Mouse (Mus musculus): ENCODE results near the gene Gpatch8. TPM values are rescaled to one million over a fixed set of nuclear protein-coding genes. Genes with fewer than 3 reads are reported as not detected.
"Not testable (repeated sequence)": the region's sequence is repeated elsewhere in the genome, so short reads cannot be mapped to it uniquely, and the experiment has no call there.

The Gpatch8 gene
- polyA plus RNA-seq, 1 experiment from 2014 or later = 41.7 TPM

DNA sequence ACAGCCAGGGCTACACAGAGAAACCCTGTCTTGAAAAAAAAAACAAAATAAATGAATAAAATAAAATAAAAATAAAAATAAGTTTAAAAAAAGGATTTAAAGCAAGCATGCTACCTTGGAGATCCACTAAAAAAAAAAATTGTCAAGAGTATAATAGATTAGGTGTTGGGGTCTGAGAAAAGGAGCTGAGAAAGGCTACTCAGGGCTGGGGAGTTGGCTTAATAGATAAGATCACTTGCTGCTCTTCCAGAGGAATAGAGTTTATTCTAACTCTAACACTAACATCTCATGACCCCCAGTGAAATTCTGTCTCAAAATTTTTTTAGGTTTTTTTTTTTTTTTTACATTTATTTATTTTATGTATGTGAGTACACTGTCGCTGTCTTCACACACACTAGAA lies 10.1 kb upstream of the Gpatch8 start:
- Histone ChIP-seq H3K27me3 (replicated peaks) (no peaks in the 10 kb centered on the region), H3K4me2 (replicated peaks) (no peak overlapping the region), H3K27ac (no peak overlapping the region), H3K36me3 (no peaks in the 10 kb centered on the region), H3K9ac (no peak overlapping the region), H3K4me1 (replicated peaks) (no peaks in the 10 kb centered on the region), H3K4me3 (replicated peaks) (no peak overlapping the region), H3K9me3 (no peaks in the 10 kb centered on the region)
- WGBS = 96% methylated on average over 1 of the region's 1 CpGs
- ATAC-seq = no peak

DNA sequence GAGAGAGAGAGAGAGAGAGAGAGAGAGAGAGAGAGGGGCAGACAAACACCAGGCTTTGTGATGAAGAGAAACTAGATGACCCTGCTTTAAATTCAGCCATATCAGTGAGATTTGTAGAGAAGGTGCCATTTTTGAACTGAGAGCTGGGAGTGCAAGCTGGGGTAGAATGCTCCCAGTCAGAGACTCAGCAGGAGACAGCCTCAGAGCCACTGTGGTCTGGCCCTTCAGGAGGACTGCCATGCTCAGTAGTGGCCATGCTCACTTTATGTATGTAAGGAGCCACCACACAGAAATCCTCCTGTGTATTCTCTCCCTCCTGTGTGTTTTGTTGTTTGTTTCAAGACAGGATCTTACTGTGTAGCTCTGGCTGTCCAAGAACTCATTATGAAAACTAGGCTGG lies 9.5 kb upstream of the Gpatch8 start:
- no peaks in the 10 kb centered on the region for H3K4me1 ChIP-seq (replicated peaks)
- ATAC-seq = no peak
- no peak overlapping the region for H3K4me3 ChIP-seq (replicated peaks)
- no peak overlapping the region for H3K9ac ChIP-seq
- no peak overlapping the region for H3K4me2 ChIP-seq (replicated peaks)
- H3K27me3 ChIP-seq (replicated peaks) = no peaks in the 10 kb centered on the region
- H3K27ac ChIP-seq = no peak overlapping the region
- H3K9me3 ChIP-seq = no peaks in the 10 kb centered on the region
- no peaks in the 10 kb centered on the region for H3K36me3 ChIP-seq

DNA sequence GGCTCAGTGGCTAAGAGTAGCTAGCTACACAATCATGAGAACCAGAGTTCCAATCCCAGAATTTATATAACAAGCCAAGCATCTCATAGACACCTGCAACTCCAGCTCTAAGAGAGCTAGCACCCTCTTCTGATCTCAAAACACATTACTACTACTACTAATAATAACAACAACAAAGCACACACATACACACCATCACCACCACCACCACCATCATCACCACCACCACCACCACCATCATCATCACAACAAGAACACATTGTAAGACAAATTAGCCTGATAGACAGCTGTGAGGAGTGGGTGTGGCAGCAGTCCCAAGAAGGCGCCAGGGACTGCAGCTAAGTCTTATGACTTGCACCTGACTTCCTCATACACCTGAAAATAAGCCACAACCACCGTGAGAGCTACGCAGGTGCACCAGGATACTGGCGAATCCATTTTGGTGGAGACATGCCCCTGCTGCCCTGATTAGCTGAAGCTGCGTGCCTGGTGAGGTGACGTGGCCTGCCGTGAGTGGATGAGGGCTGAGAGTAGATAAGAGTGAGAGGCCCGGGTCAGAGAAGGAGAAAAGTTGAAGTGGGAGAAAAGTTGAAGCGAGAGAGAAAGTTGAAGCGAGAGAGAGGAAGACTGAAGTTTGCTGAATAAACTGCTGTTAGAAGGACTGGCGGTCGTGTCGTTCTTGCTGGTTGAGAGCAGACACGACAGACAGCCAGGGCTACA lies 8.9 kb upstream of the Gpatch8 start:
- H3K36me3 ChIP-seq; H3K9ac ChIP-seq; H3K4me1 ChIP-seq (replicated peaks); ATAC-seq; H3K27me3 ChIP-seq (replicated peaks); H3K4me2 ChIP-seq (replicated peaks); H3K4me3 ChIP-seq (replicated peaks); H3K27ac ChIP-seq; H3K9me3 ChIP-seq: not testable (repeated sequence)
- WGBS = 69% methylated on average over 14 of the region's 14 CpGs

DNA sequence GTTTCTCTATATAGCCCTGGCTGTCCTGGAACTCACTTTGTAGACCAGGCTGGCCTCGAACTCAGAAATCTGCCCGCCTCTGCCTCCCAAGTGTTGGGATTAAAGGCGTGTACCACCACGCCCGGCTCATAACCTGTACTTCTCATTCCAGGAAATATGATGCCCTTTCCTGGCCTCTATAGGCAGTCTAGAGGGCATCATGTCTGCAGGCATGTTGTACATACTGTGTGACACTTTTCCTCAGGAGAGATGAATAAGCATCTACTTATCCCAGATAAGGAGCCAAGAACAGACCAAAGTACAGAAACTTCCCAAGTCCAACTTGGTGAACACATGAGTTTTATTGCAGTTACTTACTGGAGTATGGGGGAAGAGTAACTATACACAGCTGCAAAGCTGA lies 2.5 kb upstream of the Gpatch8 start:
- no peaks in the 10 kb centered on the region for H3K36me3 ChIP-seq
- H3K4me3 ChIP-seq (replicated peaks) = no peak overlapping the region
- peaks cover 14% of the 10 kb centered on the region for H3K4me1 ChIP-seq (replicated peaks)
- no peaks in the 10 kb centered on the region for H3K9me3 ChIP-seq
- H3K27me3 ChIP-seq (replicated peaks) = no peaks in the 10 kb centered on the region
- H3K9ac ChIP-seq = no peak overlapping the region
- peak; percentile 39 for ATAC-seq
- 0 out of 2 replicates have a peak overlapping the region, but pooled peaks have one; percentile 51 for H3K27ac ChIP-seq
- WGBS = 81% methylated on average over 5 of the region's 5 CpGs
- no peak overlapping the region for H3K4me2 ChIP-seq (replicated peaks)

DNA sequence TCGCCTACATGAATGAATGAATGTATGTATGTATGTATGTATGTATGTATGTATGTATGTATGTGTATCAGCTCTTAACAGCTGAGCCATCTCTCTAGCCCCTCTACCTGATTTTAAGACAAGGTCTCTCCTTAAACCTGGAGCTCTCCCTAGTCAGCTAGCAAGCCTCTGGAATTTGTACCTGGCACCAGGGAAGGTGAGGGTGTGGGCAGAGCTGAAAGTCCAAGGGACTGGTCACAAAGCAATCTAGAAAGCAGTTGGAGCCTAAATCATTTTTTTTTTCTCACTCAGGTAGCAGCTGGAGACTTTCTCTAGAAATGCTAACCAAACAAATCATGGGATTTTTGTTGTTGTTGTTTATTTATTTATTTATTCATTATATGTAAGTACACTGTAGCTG lies 1.2 kb upstream of the Gpatch8 start:
- no peak overlapping the region for H3K4me2 ChIP-seq (replicated peaks)
- H3K27me3 ChIP-seq (replicated peaks) = no peaks in the 10 kb centered on the region
- 0 out of 2 replicates have a peak overlapping the region, but pooled peaks have one; percentile 9 for H3K27ac ChIP-seq
- H3K4me1 ChIP-seq (replicated peaks) = peaks cover 16% of the 10 kb centered on the region
- no peaks in the 10 kb centered on the region for H3K36me3 ChIP-seq
- H3K9ac ChIP-seq = no peak overlapping the region
- 85% methylated on average over 1 of the region's 1 CpGs for WGBS
- no peaks in the 10 kb centered on the region for H3K9me3 ChIP-seq
- no peak overlapping the region for H3K4me3 ChIP-seq (replicated peaks)
- no peak for ATAC-seq

DNA sequence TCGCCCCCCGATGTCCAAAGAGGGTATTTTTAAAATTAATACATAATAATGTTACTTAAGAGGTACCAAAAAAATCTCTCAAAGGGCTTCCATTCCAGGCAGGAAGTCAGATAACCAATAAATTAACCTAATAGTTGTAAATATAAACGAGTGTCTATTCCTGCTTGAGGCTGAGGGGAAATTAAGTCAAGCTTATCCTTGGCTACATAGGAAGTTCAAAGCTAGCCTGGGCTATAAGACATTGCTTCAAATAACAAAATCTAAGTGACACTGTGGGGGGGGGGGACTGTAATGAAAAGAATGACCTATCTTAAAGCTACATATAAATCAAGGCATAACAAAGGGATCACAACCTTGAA lies 503 bp upstream of the Gpatch8 start:
- no peak overlapping the region for H3K9ac ChIP-seq
- H3K4me3 ChIP-seq (replicated peaks) = peak overlapping the region; percentile 100; the same call in 1 of the 2 replicates
- no peaks in the 10 kb centered on the region for H3K9me3 ChIP-seq
- 0 out of 2 replicates have a peak overlapping the region, but pooled peaks have one; percentile 93 for H3K27ac ChIP-seq
- no peak for ATAC-seq
- peaks cover 16% of the 10 kb centered on the region for H3K4me1 ChIP-seq (replicated peaks)
- H3K36me3 ChIP-seq = no peaks in the 10 kb centered on the region
- WGBS = 8% methylated on average over 3 of the region's 3 CpGs
- H3K27me3 ChIP-seq (replicated peaks) = no peaks in the 10 kb centered on the region
- H3K4me2 ChIP-seq (replicated peaks) = peak overlapping the region; percentile 59

DNA sequence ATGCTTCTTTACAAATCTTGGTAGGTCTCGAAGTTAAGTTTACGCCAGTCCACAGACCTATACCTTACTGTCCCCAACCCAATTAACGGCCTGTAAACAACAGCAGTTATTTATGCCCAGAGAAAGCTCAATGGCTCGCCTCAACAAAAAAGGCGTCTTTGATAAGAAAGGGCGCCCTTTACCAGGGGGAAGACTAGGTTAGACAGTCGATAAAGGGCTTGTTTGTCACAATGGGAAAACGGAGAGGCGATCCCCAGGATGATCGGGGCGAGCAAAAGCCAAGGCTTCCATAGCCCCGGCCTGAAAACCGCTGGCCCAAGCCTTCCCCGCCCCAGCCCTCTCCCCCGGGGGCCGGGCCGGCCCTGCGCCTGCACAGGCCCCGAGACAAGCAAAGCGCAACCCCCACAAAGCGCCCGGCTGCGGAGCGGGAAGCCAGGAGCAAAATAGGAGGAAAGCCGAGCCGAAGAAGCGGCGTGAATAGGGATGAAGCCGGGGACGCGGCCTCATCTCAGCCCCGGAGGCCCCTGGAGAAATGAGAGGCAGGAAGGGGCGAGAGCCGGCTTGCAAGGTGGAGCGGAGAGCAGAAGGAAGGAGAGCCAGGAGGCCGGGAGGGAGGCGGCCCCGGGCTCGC lies 677 bp downstream of the Gpatch8 start:
- H3K4me1 ChIP-seq (replicated peaks) = peaks cover 16% of the 10 kb centered on the region
- peak overlapping the region; percentile 93 for H3K27ac ChIP-seq
- under 1% methylated on average over 38 of the region's 39 CpGs for WGBS
- no peaks in the 10 kb centered on the region for H3K9me3 ChIP-seq
- H3K27me3 ChIP-seq (replicated peaks) = no peaks in the 10 kb centered on the region
- H3K4me3 ChIP-seq (replicated peaks) = peak overlapping the region; percentile 100
- peak overlapping the region; percentile 94 for H3K9ac ChIP-seq
- no peaks in the 10 kb centered on the region for H3K36me3 ChIP-seq
- peak; percentile 41 for ATAC-seq
- peak overlapping the region; percentile 59 for H3K4me2 ChIP-seq (replicated peaks)

DNA sequence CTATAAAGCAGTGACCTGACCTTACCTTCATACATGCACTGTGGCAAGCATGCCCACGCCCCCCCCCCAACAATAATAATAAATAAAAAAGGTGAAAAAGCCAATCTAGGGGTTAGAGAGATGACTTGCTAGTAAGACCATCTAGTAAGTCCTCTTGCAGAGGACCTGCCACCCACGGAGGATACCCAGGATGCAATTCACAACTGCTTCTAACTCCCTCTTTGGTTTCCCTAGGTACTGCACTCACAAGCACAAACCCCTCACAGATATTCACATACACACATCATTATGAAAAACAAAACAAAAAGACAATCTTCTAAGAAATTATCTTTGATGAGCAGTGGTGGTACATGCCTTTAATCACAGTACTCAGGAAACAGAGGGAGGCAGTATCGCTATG lies 4.1 kb downstream of the Gpatch8 start:
- Histone ChIP-seq H3K9me3 (no peaks in the 10 kb centered on the region), H3K4me2 (replicated peaks) (no peak overlapping the region), H3K4me1 (replicated peaks) (peaks cover 16% of the 10 kb centered on the region), H3K4me3 (replicated peaks) (no peak overlapping the region), H3K9ac (no peak overlapping the region), H3K36me3 (no peaks in the 10 kb centered on the region), H3K27me3 (replicated peaks) (no peaks in the 10 kb centered on the region), H3K27ac (no peak overlapping the region)
- ATAC-seq = no peak
- WGBS = 87% methylated on average over 3 of the region's 3 CpGs

DNA sequence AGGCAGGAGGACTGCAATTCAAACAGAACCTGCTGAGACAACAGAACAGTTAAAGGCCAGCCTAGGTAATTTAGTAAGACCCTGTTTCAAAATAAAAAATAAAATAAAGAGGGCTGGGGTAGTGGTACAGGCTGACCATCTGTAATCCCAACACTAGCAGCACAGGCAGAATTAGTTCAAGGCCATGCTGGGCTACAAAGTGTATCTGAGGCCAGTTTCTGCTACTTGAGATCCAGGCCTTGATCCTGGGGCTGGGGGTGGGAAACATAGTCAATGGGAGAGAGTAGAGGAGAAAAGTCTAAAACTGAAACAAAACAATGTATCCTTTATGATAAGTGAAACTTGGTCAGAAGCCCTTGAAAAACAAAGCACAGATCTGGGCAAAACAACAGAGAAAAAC lies 5.0 kb downstream of the Gpatch8 start:
- no peak for ATAC-seq
- Histone ChIP-seq H3K36me3 (no peaks in the 10 kb centered on the region), H3K9ac (no peak overlapping the region), H3K27ac (no peak overlapping the region), H3K4me3 (replicated peaks) (no peak overlapping the region), H3K27me3 (replicated peaks) (no peaks in the 10 kb centered on the region), H3K4me1 (replicated peaks) (peaks cover 13% of the 10 kb centered on the region), H3K4me2 (replicated peaks) (no peak overlapping the region), H3K9me3 (no peaks in the 10 kb centered on the region)

DNA sequence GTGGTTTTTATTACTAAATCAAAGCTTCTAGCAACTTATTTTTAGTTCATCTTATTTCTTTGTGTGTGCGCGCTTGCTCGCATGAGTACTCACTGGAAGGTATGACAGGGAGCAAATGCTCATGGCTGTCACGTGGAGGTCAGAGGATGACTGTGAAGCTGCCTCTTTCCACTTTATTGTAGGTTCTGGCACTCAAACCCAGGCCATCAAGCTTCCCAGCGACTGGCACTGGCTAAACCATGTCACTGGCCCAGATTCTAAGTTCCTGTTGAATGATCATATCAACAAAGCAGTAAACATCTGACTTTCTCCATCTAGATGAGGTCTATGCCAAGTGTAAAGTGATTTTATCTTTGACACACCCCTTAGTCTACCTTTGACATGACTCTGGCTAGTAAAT lies 14.7 kb downstream of the Gpatch8 start:
- H3K27ac ChIP-seq = no peak overlapping the region
- H3K27me3 ChIP-seq (replicated peaks) = no peaks in the 10 kb centered on the region
- no peak overlapping the region for H3K4me3 ChIP-seq (replicated peaks)
- no peaks in the 10 kb centered on the region for H3K36me3 ChIP-seq
- WGBS = 89% methylated on average over 5 of the region's 5 CpGs
- H3K9ac ChIP-seq = no peak overlapping the region
- no peaks in the 10 kb centered on the region for H3K9me3 ChIP-seq
- no peak for ATAC-seq
- H3K4me2 ChIP-seq (replicated peaks) = no peak overlapping the region
- H3K4me1 ChIP-seq (replicated peaks) = 0 out of 2 replicates have a peak, but pooled peaks cover 3% of the 10 kb centered on the region

DNA sequence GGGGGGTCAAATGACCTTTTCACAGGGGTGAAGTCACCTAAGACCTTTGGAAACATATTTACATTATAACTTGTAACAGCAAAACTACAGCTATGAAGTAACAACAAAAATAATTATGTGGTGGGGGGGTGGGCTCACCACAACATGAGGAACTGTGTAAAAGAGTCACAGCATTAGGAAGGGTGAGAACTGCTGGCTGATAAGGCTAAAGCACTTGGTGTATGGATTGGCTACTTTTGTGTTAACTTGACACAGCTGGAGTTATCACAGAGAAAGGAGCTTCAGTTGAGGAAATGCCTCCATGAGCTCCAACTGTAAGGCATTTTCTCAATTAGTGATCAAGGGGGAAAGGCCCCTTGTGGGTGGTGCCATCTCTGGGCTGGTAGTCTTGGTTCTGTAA lies 15.9 kb downstream of the Gpatch8 start:
- not testable (repeated sequence) for H3K4me3 ChIP-seq (replicated peaks); H3K36me3 ChIP-seq; H3K4me2 ChIP-seq (replicated peaks); H3K27me3 ChIP-seq (replicated peaks); H3K4me1 ChIP-seq (replicated peaks); H3K9me3 ChIP-seq; H3K27ac ChIP-seq; H3K9ac ChIP-seq; ATAC-seq

DNA sequence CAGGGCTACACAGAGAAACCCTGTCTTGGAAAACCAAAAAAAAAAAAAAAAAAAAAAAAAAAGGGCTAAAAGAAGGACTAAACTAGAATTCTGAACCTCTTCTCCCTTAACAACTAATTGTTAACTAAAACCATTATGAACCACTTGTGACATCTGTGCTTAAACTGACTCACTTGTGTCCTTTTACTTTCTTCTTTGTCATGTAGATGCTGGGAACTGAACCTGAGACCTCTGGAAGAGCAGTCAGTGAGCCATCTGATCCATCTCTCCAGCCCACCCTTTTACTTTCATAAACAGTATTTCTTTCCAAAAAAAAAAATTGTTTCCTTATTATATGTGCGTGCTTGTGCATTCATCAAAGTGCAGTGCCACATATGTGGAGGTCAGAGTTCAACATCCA lies 16.5 kb downstream of the Gpatch8 start:
- Histone ChIP-seq H3K27ac (no peak overlapping the region), H3K9ac (no peak overlapping the region), H3K4me3 (replicated peaks) (no peak overlapping the region), H3K36me3 (no peaks in the 10 kb centered on the region), H3K9me3 (no peaks in the 10 kb centered on the region), H3K4me2 (replicated peaks) (no peak overlapping the region), H3K27me3 (replicated peaks) (no peaks in the 10 kb centered on the region), H3K4me1 (replicated peaks) (no peaks in the 10 kb centered on the region)
- WGBS = 70% methylated on average over 1 of the region's 1 CpGs
- ATAC-seq = no peak

DNA sequence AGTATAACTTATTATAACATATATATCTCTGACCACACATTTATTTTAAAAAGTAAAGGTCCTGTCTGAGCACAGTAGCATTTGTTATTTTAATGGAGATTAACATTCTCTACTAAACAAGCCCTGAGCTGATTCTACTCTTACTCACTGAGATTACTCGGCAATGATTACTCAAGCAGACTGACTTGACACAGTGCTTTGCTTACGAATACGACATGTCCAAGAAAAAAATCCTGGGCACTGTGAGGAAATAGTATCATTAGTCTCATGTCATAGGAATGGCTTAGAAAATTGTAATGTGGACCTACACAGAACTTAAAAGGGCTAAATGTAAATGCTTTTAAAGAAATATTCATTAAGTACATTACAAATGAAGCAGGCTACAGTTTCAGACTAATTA lies 20.0 kb downstream of the Gpatch8 start:
- no peak overlapping the region for H3K4me2 ChIP-seq (replicated peaks)
- H3K4me1 ChIP-seq (replicated peaks) = no peaks in the 10 kb centered on the region
- no peak for ATAC-seq
- no peak overlapping the region for H3K4me3 ChIP-seq (replicated peaks)
- H3K9ac ChIP-seq = no peak overlapping the region
- no peaks in the 10 kb centered on the region for H3K36me3 ChIP-seq
- 49% methylated on average over 3 of the region's 3 CpGs for WGBS
- no peak overlapping the region for H3K27ac ChIP-seq
- no peaks in the 10 kb centered on the region for H3K9me3 ChIP-seq
- no peaks in the 10 kb centered on the region for H3K27me3 ChIP-seq (replicated peaks)
